Mouse (Mus musculus) G1E (cell line): Measurements from ENCODE around the gene Zfp683.

ENCODE experiments used
- CTCF ChIP-seq: IDR thresholded peaks from 2 replicates; pipeline ENCODE4 v1.5.1; 2012; ENCODE audit warnings: low read depth, low read length, inconsistent platforms, mixed read lengths
- GATA1 ChIP-seq: IDR thresholded peaks from 2 replicates; pipeline ENCODE4 v1.6.1; 2012; ENCODE audit warnings: borderline replicate concordance, low read length, inconsistent platforms, mixed read lengths
- GATA2 ChIP-seq: IDR thresholded peaks from 2 replicates; pipeline ENCODE4 v1.6.1; 2012; ENCODE audit warnings: low read depth, low read length, inconsistent platforms, borderline replicate concordance
- TAL1 ChIP-seq: conservative IDR thresholded peaks from 2 replicates; pipeline ENCODE4 v1.6.1; 2012; ENCODE audit warnings: low read depth, low read length, inconsistent platforms, mixed read lengths

- TF ChIP-seq CTCF (no peak), TAL1 (no peak), GATA2 (no peak), GATA1 (no peak)
Observed at GRCm38 (mm10) chr4:134091225-134091529, 37.5 kb downstream of the Zfp683 start.
